Mouse (Mus musculus): Measurements from ENCODE around the gene Tmem163. TPM values are rescaled to one million over a fixed set of nuclear protein-coding genes. Genes with fewer than 3 reads are reported as not detected.

Tmem163 gene
- total and polyA plus RNA-seq, 3 experiments, result not detected

GRCm38 (mm10) chr1:127677661-127678580 lies 1.4 kb downstream of the Tmem163 start:
- Histone ChIP-seq H3K9me3 (replicated peaks; ENCODE audit: insufficient read depth, low read length) (no peaks in the 10 kb centered on the region), H3K27me3 (ENCODE audit: control insufficient read depth in 1 of 2, insufficient read depth in 2 of 2, low read length in 2 of 2) (no peaks in the 10 kb centered on the region), H3K4me3 (ENCODE audit: control insufficient read depth in 1 of 2, insufficient read depth in 1 of 2, low read depth in 2 of 2, low read length in 2 of 2) (no peak overlapping the region), H3K79me2 (ENCODE audit: control insufficient read depth, insufficient read depth, low read length, poor library complexity) (no peaks in the 10 kb centered on the region), H3K36me3 (ENCODE audit: control insufficient read depth in 1 of 2, insufficient read depth in 2 of 2, low read length in 2 of 2) (no peaks in the 10 kb centered on the region), H3K9ac (ENCODE audit: control insufficient read depth, low read depth, low read length, poor library complexity, severe bottlenecking) (no peak overlapping the region), H3K27ac (ENCODE audit: control insufficient read depth, low read depth, low read length) (no peak overlapping the region), H3K4me1 (ENCODE audit: control insufficient read depth in 1 of 2, insufficient read depth in 2 of 2, low read length in 2 of 2) (no peaks in the 10 kb centered on the region)
- no peak for TF ChIP-seq ZNF384 (IDR thresholded peaks at IDR 0.05; ENCODE audit: low read depth, low read length)
- no peak for TF ChIP-seq MYC (IDR thresholded peaks at IDR 0.05; ENCODE audit: low read depth, low read length)
- TF ChIP-seq USF1 (IDR thresholded peaks at IDR 0.05; ENCODE audit: low read depth, low read length), result no peak
- TF ChIP-seq UBTF (IDR thresholded peaks at IDR 0.05; ENCODE audit: borderline replicate concordance, insufficient read depth, low read depth, low read length), result no peak
- TF ChIP-seq POLR2AphosphoS5 (IDR thresholded peaks at IDR 0.05; ENCODE audit: borderline replicate concordance, low read depth, low read length), result no peak
- TF ChIP-seq MXI1 (IDR thresholded peaks at IDR 0.05; ENCODE audit: low read depth, low read length), result no peak
- no peak for TF ChIP-seq BHLHE40 (IDR thresholded peaks at IDR 0.05; ENCODE audit: borderline replicate concordance, low read depth, low read length)
- TF ChIP-seq ZC3H11A (IDR thresholded peaks at IDR 0.05; ENCODE audit: low read depth, low read length), result no peak
- no peak for TF ChIP-seq NRF1 (IDR thresholded peaks at IDR 0.05; ENCODE audit: insufficient read depth, low read depth, low read length, poor library complexity, severe bottlenecking)
- TF ChIP-seq USF2 (IDR thresholded peaks at IDR 0.05; ENCODE audit: borderline replicate concordance in 1 of 2, insufficient read depth in 1 of 2, low read depth in 1 of 2, low read length in 2 of 2), result no peak
- no peak for TF ChIP-seq MAX (IDR thresholded peaks at IDR 0.05; ENCODE audit: low read length)
- TF ChIP-seq TAL1 (IDR thresholded peaks at IDR 0.05; ENCODE audit: low read length), result no peak
- no peak for TF ChIP-seq ETS1 (IDR thresholded peaks at IDR 0.05; ENCODE audit: low read depth, low read length)
- TF ChIP-seq JUND (IDR thresholded peaks at IDR 0.05; ENCODE audit: low read depth, low read length), result no peak
- TF ChIP-seq ZKSCAN1 (IDR thresholded peaks at IDR 0.05; ENCODE audit: low read depth, low read length), result no peak
- TF ChIP-seq POLR2A (IDR thresholded peaks at IDR 0.05; ENCODE audit: control insufficient read depth in 1 of 2, insufficient read depth in 1 of 2, low read depth in 1 of 2, low read length in 2 of 2, poor library complexity in 1 of 2), result no peak
- TF ChIP-seq MYB (IDR thresholded peaks at IDR 0.05; ENCODE audit: low read depth, low read length), result no peak
- no peak for TF ChIP-seq EP300 (IDR thresholded peaks at IDR 0.05; ENCODE audit: low read depth in 1 of 2, low read length in 2 of 2)
- TF ChIP-seq RCOR1 (IDR thresholded peaks at IDR 0.05; ENCODE audit: low read depth, low read length), result no peak
- no peak for DNase-seq (ENCODE audit: low read depth, low spot score)
